Mouse (Mus musculus) limb, embryonic 12.5 days (tissue): ENCODE measurements around the gene Arid3a. TPM values are rescaled to one million over a fixed set of nuclear protein-coding genes. Genes with fewer than 3 reads are reported as not detected.
A peak's percentile ranks its signal among the peaks of the same experiment; 100 is the strongest.

Source experiments
- ATAC-seq: fragments of 200-750 bp; cut with Nextera tagmentation; 2 replicates; pipeline ENCODE4 v1.8.0; 2017; ENCODE audit warnings: low read depth, moderate TSS enrichment; ENCODE audit not compliant: insufficient number of reproducible peaks, insufficient read depth, low FRiP score, low TSS enrichment
- H3K27ac ChIP-seq: fragments of 300-500 bp; sonication (generic); 2 replicates; pipeline ENCODE4 v1.5.1; 2016; ENCODE audit warnings: mild to moderate bottlenecking, moderate library complexity
- H3K27me3 ChIP-seq: fragments of 300-500 bp; sonication (generic); 2 replicates; pipeline ENCODE4 v1.6.1; 2016; ENCODE audit warnings: mild to moderate bottlenecking, moderate library complexity
- H3K36me3 ChIP-seq: fragments of 300-500 bp; sonication (generic); 2 replicates; pipeline ENCODE4 v1.6.1; 2016; ENCODE audit warnings: mild to moderate bottlenecking, moderate library complexity
- H3K4me1 ChIP-seq: fragments of 300-500 bp; sonication (generic); replicated peaks from 2 replicates; pipeline ENCODE4 v1.6.1; 2016
- H3K4me2 ChIP-seq: fragments of 300-500 bp; sonication (generic); 2 replicates; pipeline ENCODE4 v1.6.1; 2016; ENCODE audit warnings: mild to moderate bottlenecking, moderate library complexity
- H3K4me3 ChIP-seq: fragments of 300-500 bp; sonication (generic); replicated peaks from 2 replicates; pipeline ENCODE4 v1.5.1; 2016; ENCODE audit warnings: mild to moderate bottlenecking
- H3K9ac ChIP-seq: fragments of 300-500 bp; sonication (generic); replicated peaks from 2 replicates; pipeline ENCODE4 v1.6.1; 2016; ENCODE audit warnings: mild to moderate bottlenecking, moderate library complexity
- H3K9me3 ChIP-seq: fragments of 300-500 bp; sonication (generic); 2 replicates; pipeline ENCODE4 v1.6.1; 2016; ENCODE audit warnings: mild to moderate bottlenecking, moderate library complexity
- WGBS: fragments of 180-500 bp; shearing (Covaris S2); methylation state at CpG from one replicate; pipeline ENCODE4 v1.1.7; 2016; 5-methylcytosine and 5-hydroxymethylcytosine counted together
- polyA plus RNA-seq: library from polyadenylated mRNA; unstranded; fragments of >200 nt; fragmentation: Nextera tagmentation; extraction: Ambion mirVana; gene quantifications from 2 replicates; pipeline ENCODE4 v1.2.1, GENCODE M21; 2016

The Arid3a gene
- polyA plus RNA-seq, 1 experiment from 2014 or later: 8.6 TPM

DNA sequence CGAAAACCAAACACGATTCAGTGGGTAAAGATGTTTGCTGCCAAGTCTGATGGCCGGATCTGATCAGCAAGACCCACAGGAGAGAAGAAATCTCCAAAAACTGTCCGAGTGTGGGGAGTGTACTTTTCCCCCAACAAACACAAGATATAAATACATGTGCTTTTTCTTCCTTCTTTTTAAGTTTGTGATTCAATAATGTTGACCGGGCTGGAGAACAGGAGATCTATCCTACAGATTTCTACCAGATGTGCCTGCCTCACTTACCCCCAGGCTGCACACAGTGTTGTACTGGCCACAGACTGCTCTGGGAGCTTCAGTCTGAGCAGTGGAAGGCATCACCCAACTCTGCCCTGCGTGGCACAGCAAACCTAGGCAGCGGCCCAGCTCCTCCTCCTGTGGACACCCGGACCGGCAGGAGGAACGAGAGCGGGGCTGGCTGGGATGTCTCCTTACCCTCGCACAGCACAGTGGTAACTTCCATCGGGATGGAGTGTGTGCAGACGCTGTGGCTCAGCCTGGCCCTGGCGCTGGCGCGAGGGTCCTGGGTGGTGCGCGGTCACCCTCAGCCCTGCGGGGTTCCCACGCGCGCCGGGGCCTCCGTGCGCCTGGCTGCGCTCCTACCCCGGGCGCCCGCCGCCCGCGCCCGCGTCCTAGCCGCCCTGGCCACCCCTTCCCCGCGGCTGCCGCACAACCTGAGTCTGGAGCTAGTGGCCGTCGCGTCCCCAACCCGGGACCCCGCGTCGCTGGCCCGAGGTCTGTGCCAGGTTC is 43.8 kb downstream of the Arid3a start, which contains the start of gene Grin3b:
Gene Grin3b, plus strand, starts transcription at position 301 of the 768 bp plus-strand sequence.
- Histone ChIP-seq H3K4me2 (peak within 1 kb of the TSS; percentile 94), H3K4me3 (peak within 1 kb of the TSS; percentile 58), H3K4me1 (peaks cover 14% of the 10 kb centered on the region), H3K9me3 (no peaks in the 10 kb centered on the region), H3K9ac (peak within 1 kb of the TSS; percentile 74), H3K27ac (no peak within 1 kb of the TSS), H3K36me3 (peaks cover 51% of the 10 kb centered on the region), H3K27me3 (peaks cover 50% of the 10 kb centered on the region)
- ATAC-seq: 0 out of 2 replicates have a peak, but pooled peaks have one; percentile 15
- WGBS: 6% methylated on average over 47 of the region's 47 CpGs

GRCm38 (mm10) chr10:79971183-79971497 is 44.3 kb downstream of the Arid3a start:
- Histone ChIP-seq H3K4me3 (peak overlapping the region; percentile 58), H3K9ac (peak overlapping the region; percentile 74), H3K4me2 (peak overlapping the region; percentile 94), H3K36me3 (peaks cover 51% of the 10 kb centered on the region), H3K9me3 (no peaks in the 10 kb centered on the region), H3K27me3 (peaks cover 50% of the 10 kb centered on the region), H3K4me1 (peaks cover 14% of the 10 kb centered on the region), H3K27ac (no peak overlapping the region)
- 0 out of 2 replicates have a peak, but pooled peaks have one; percentile 20 for ATAC-seq
- WGBS: 3% methylated on average over 21 of the region's 21 CpGs

GRCm38 (mm10) chr10:79972831-79973230 is 46.0 kb downstream of the Arid3a start:
- H3K9ac ChIP-seq: no peak overlapping the region
- H3K4me2 ChIP-seq: no peak overlapping the region
- no peak for ATAC-seq
- H3K27me3 ChIP-seq: peaks cover 50% of the 10 kb centered on the region
- no peak overlapping the region for H3K4me3 ChIP-seq
- H3K4me1 ChIP-seq: peaks cover 14% of the 10 kb centered on the region
- 67% methylated on average over 14 of the region's 14 CpGs for WGBS
- H3K27ac ChIP-seq: no peak overlapping the region
- H3K9me3 ChIP-seq: no peaks in the 10 kb centered on the region
- peaks cover 51% of the 10 kb centered on the region for H3K36me3 ChIP-seq

- WGBS: 91% methylated on average over 21 of the region's 21 CpGs
- Histone ChIP-seq H3K4me3 (no peak overlapping the region), H3K27ac (no peak overlapping the region), H3K4me2 (no peak overlapping the region), H3K4me1 (peaks cover 14% of the 10 kb centered on the region), H3K27me3 (peaks cover 47% of the 10 kb centered on the region), H3K36me3 (peaks cover 52% of the 10 kb centered on the region), H3K9ac (no peak overlapping the region), H3K9me3 (no peaks in the 10 kb centered on the region)
- ATAC-seq: no peak
Observed at GRCm38 (mm10) chr10:79974087-79974486, 47.2 kb downstream of the Arid3a start.

- H3K27ac ChIP-seq: no peak overlapping the region
- 92% methylated on average over 8 of the region's 8 CpGs for WGBS
- ATAC-seq: no peak
- peaks cover 57% of the 10 kb centered on the region for H3K36me3 ChIP-seq
- peaks cover 14% of the 10 kb centered on the region for H3K4me1 ChIP-seq
- H3K9ac ChIP-seq: no peak overlapping the region
- H3K9me3 ChIP-seq: no peaks in the 10 kb centered on the region
- no peak overlapping the region for H3K4me2 ChIP-seq
- H3K4me3 ChIP-seq: no peak overlapping the region
- H3K27me3 ChIP-seq: peaks cover 41% of the 10 kb centered on the region
Observed at GRCm38 (mm10) chr10:79974668-79975067, 47.8 kb downstream of the Arid3a start.

DNA sequence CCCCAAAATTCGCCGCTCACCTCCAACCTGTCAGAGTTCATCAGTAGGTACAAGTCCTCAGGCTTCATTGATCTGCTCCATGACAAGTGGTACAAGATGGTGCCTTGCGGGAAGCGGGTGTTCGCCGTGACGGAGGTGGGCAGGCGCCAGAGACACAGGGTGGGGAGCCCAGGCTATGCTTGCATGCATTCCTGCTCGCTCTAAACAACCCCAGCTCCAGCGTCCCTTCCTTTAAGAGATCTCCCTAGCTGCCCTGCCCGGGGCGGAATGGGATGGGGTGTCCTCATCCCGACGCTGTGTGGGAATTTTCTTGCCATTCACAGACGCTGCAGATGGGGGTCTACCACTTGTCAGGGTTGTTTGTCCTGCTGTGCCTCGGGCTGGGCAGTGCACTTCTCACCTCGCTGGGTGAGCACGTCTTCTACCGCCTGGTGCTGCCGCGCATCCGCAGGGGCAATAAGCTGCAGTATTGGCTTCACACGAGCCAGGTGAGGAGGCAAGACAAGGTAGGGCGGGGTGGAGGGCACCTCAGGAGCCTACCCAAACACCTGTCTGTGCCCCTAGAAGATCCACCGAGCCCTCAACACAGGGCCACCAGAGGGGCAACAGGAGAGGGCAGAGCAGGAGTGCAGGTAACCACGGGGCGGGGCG is 49.4 kb downstream of the Arid3a start:
- peaks cover 65% of the 10 kb centered on the region for H3K36me3 ChIP-seq
- H3K4me1 ChIP-seq: peaks cover 6% of the 10 kb centered on the region
- H3K9ac ChIP-seq: no peak overlapping the region
- H3K27ac ChIP-seq: no peak overlapping the region
- no peak overlapping the region for H3K4me2 ChIP-seq
- H3K4me3 ChIP-seq: no peak overlapping the region
- no peaks in the 10 kb centered on the region for H3K9me3 ChIP-seq
- ATAC-seq: no peak
- H3K27me3 ChIP-seq: peaks cover 27% of the 10 kb centered on the region
- 86% methylated on average over 28 of the region's 28 CpGs for WGBS

- H3K27me3 ChIP-seq: peaks cover 22% of the 10 kb centered on the region
- no peak overlapping the region for H3K27ac ChIP-seq
- peaks cover 67% of the 10 kb centered on the region for H3K36me3 ChIP-seq
- no peaks in the 10 kb centered on the region for H3K9me3 ChIP-seq
- WGBS: 69% methylated on average over 36 of the region's 36 CpGs
- H3K9ac ChIP-seq: no peak overlapping the region
- H3K4me1 ChIP-seq: peaks cover 3% of the 10 kb centered on the region; the same call in 1 of the 2 replicates
- no peak for ATAC-seq
- no peak overlapping the region for H3K4me3 ChIP-seq
- no peak overlapping the region for H3K4me2 ChIP-seq
Observed at GRCm38 (mm10) chr10:79976722-79977107, 49.9 kb downstream of the Arid3a start.

DNA sequence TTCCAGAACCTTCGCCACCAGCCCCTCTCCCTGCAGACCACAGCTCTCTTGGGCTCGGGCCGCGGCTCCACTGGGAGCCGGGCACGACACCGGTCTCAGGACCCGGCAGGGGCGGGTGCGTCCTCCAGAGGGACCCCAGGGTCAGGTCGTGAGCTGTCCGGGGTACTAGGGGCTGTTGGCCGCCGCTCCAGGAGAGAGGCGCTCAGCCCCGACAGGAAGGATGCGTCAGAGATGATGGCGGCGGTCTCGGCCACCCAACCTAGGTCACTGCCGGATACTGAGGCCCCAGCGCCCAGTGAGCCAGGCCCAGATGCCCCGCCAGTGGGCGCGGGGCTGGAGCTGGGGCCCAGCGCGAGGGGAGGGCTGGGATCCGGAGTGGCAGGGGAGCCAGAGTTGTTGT is 50.5 kb downstream of the Arid3a start:
- WGBS: 80% methylated on average over 28 of the region's 28 CpGs
- no peak for ATAC-seq
- Histone ChIP-seq H3K27me3 (0 out of 2 replicates have a peak, but pooled peaks cover 15% of the 10 kb centered on the region), H3K9ac (no peak overlapping the region), H3K27ac (no peak overlapping the region), H3K4me2 (no peak overlapping the region), H3K4me1 (peaks cover 4% of the 10 kb centered on the region), H3K36me3 (peaks cover 67% of the 10 kb centered on the region), H3K4me3 (no peak overlapping the region), H3K9me3 (no peaks in the 10 kb centered on the region)

DNA sequence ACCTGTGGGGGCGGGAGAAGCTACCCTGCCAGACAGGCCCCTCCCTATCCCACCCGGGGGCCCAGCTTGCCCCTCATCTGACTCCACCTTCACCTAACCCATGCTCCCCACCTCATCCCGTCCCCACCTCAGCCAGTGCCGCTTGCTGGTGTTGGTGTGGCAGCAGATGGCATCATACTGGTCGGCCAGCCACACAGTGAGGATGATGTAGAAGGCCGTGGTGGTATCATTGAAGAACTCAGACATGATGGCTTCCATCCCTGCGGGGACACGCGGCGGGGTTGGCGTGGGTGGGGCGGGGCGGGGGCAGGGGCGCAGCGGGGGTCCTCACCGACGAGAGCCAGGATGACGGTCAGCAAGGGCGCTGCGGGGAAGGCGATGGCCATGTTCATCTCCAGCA is 51.2 kb downstream of the Arid3a start:
- Histone ChIP-seq H3K4me1 (peaks cover 12% of the 10 kb centered on the region), H3K27me3 (0 out of 2 replicates have a peak, but pooled peaks cover 10% of the 10 kb centered on the region), H3K4me2 (no peak overlapping the region), H3K9ac (no peak overlapping the region), H3K27ac (no peak overlapping the region), H3K9me3 (no peaks in the 10 kb centered on the region), H3K4me3 (no peak overlapping the region), H3K36me3 (peaks cover 67% of the 10 kb centered on the region)
- WGBS: 95% methylated on average over 21 of the region's 21 CpGs
- ATAC-seq: no peak

DNA sequence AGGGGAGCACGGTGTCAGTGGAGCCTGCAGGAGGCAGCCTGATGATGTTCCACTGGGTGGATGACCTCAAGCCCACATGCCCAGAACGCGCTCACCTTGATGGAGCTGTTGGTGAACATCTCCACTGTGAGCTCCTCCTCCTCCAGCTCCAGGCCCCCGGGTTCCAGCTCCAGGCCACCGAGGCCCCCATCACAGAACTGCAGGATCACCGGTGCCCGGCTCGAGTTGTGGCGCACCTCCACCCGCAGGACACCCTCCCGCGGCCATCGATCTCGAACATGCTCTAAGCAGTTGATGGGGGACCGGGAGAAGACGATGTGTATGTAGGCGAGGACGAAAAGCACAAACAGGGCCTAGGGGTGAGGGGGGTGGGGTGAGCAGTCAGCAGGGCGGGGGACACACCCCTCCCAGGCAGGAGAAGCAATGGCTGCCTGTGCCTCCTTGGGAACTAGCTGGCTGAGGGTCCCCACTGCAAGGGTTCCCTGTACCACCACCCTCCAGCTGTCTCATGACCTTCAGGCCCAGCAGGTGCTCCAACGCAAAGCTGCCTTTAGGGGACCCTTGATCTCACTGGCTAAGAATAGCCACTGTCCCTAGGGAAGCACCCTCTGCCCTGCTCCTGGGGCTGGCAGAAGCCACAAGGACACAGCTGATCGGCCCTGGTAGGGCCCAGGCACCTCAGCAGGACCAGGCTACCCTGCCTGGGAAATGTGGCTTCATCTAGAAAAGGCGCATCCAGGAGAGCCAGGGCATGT is 52.7 kb downstream of the Arid3a start:
- Histone ChIP-seq H3K27me3 (no peaks in the 10 kb centered on the region), H3K4me3 (no peak overlapping the region), H3K9me3 (no peaks in the 10 kb centered on the region), H3K27ac (no peak overlapping the region), H3K36me3 (peaks cover 58% of the 10 kb centered on the region), H3K9ac (no peak overlapping the region), H3K4me1 (peaks cover 18% of the 10 kb centered on the region), H3K4me2 (no peak overlapping the region)
- 93% methylated on average over 22 of the region's 22 CpGs for WGBS
- no peak for ATAC-seq

GRCm38 (mm10) chr10:79983205-79983604 is 56.4 kb downstream of the Arid3a start:
- H3K9ac ChIP-seq: peak overlapping the region; percentile 86; the same call in 1 of the 2 replicates
- no peak for ATAC-seq
- H3K9me3 ChIP-seq: no peaks in the 10 kb centered on the region
- peak overlapping the region; percentile 76 for H3K4me3 ChIP-seq
- peaks cover 42% of the 10 kb centered on the region for H3K4me1 ChIP-seq
- peak overlapping the region; percentile 93; the same call in 1 of the 2 replicates for H3K27ac ChIP-seq
- H3K27me3 ChIP-seq: no peaks in the 10 kb centered on the region
- 76% methylated on average over 5 of the region's 5 CpGs for WGBS
- peaks cover 24% of the 10 kb centered on the region for H3K36me3 ChIP-seq
- H3K4me2 ChIP-seq: peak overlapping the region; percentile 94
